Mouse (Mus musculus): ENCODE data around the gene Pigh.

Pigh gene

DNA sequence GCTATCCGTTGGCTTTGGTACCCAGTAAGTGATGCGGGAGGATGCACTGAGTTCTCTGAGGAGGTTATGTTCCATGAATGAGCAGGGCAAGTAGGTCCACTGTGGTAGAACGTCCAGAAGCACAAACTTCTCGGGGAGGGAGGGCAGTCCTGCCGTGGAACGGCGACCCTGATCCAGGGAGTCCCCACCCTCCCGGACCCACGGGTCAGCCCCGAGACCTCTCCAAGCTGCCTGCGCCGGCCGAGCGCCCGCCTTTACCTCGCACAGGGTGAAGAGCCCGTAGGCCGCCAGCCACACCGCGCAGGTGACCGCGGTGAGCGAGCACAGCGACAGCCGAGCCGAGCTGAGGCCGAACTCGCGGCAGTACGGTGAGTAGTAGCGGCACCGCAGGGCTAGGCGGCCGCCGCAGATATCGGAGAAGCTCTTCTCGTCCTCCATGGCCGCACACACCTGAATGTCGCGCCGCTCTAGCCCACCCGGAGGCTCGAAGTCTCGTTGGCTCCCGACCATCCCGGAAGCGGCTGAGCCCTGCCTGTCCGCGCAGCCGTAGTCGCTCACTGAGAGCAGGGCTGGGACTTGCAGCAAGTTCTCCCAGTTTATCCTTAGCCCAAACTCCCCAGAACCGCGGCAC, at the start of gene Pigh:
TSS of gene Pigh (minus strand) at position 470 of the 631 bp plus-strand sequence.
- peak; percentile 90 for DNase-seq

DNA sequence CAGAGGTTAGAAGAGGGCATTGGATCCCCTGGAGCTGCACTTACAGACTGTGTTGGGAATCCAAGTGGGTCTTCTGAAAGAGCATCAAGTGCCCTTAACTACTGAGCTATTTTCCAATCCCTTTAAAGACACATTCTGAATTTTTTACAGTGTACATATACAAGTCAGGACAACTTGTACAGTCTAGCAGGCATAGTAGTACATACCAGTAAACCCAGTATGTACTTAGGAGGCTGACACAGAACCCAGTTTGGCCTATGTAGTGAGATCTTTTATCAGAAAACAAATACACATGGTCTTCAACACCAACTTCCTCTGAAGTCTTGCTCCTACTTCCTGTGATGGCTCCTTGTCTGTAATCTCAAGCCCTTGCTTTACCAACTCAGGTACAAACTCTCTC, 49.5 kb upstream of the Pigh start:
- no peak for DNase-seq

DNA sequence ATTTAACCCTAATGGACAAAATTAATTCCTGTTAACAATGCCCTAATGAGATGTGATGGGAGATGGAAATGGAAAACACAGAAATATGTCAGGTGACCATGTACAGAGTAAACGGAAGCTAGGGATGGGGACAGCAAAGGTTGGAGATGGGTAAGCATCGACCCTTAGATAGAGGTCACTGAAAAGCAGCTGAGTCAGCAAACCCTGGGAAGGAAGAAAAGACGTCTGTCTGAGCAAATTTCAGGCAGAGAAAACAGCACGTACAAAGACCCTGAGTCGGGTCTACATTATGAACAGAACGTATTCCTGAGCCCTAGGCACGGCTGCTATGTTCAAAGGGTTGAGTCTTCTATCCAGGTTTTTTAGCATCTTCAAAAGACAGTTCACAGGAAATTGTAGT, 47.5 kb upstream of the Pigh start:
- DNase-seq = no peak

DNA sequence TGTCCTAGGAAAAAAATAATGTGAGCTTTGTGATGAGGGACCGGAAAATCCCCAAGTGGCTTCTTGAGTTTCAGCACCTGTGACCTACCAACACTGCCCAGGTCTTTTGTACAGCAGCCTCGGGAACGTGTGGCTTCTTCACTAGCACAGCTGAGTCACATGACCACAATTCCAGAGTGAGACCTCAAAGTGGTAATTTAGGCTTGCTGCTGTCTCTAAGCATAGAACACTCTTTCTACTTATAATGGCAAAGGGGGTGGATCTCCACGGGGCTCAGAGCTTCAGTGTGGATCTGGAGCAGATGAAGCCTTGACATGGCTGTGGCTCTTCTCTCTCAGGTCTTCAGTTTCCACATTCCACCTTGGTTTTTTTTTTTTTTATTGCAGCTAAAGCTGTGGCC, 45.7 kb upstream of the Pigh start:
- DNase-seq = no peak

DNA sequence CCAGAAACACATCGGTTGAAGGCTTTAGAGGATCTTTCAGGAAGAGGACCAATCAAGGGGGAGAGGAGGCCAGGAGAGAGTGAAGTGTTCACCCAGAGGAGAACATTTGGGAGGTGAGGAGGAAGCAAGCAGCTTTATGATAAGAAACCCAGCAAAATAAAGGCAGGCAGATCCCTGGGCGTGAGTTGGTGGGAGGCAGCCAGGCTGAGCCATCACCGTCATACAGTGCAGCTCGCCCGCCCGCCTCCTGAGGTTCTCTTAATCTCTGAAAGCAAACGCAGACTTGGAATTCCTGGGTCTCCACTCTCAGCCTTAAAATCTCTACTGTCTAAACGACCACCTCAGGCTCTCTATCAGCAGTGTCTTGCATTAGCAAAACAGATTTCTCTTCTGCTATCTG, 45.2 kb upstream of the Pigh start:
- DNase-seq = no peak

DNA sequence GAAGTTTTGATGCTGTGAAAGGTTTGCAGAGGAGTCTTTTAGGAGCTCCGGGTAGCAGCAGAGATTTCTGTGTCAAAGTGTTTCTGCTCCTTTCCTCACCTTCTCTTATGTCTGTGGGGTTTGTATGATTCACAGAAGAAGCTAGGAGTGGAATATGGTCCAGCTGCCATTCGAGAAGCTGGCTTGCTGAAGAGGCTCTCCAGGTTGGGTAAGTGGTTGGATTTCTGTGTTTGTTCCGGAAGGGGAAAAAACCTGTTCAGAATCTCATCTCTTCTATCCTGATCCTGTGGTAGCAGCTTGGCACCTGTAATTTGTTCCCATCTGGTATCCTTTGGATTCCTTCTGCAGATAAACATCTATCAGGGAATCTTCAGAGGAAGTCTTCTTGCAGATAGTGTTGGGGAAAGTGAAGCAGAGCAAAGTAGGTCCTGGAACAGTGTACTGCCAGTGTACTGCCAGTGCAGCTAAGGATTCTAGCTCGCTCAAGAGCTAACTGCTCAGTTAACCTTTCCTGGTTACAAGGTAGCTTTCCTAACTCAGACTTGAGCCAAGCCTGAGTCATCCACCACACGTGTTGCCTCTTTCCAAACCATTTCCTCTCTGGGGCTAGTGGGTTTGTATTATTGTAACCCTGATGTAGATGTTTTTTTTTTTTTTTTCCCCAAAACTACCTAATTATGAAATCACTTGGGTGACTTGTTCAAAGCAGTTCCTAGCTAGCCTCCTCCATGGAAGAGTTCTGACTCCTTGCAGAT, 42.4 kb upstream of the Pigh start:
- DNase-seq = no peak

DNA sequence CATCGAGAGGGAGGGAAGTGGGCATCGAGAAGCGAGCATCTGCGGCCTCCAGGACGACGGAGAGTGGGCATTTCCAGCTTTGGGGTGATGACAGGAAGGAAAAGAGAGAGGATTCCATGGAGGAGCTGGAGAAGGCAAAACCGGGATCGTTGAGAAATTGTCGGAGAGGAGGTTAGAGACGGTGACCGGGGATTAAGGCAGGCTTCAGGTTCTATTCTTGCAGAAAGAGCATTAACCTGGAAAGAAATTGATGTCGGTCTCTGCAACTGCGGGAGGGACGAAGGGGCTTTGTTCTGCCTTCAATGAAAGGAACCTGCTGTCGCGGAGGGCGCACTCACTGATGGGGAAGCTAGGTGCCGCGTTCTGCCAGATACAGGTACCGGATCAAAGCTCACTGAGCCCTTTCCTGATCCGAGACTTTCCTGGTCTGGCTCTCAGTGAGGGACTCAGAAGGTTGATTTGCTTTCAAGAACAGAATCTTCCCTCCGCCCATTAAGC, 41.8 kb upstream of the Pigh start:
- no peak for DNase-seq

DNA sequence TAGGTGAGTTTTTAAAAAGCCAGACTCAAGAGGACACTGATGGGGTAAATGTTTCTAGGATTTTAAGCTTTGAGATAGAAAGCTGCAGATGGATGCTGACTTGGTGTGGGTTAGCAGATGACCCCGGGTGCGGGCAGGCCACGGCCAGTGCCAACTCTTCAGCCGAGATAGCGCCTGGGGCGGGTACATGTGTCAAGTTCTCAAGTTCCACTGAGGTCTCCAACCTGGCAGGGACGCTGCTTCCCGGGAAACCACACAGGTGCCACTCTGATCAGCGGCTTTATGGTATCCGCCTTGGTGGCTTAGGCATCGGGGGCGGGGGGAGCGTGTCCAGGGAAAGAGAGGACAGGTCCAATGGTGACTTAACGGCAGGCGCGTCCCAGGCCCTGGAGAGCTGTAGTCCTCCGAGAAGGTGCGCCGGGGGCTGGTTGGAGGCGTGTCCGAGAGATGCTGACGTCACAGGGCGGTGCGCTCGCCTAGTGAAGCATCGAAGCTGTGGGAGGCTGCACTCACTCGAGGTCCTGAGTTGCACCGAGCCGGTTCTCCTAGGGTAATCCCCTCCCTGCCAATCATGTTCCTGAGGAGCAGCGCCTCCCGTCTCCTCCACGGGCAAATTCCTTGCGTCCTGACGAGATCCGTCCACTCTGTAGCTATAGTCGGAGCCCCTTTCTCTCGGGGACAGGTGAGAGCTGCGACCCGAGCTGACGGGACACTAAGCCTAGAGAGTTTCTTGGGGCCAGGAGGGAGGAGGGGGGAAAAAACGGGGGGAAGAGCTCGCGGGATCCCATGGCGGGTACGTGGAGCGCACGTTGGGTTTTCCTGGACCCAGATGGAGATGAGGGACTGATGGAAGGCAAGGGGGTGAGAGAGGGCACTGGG, 41.1 kb upstream of the Pigh start, which contains the start of gene Arg2:
TSS of gene Arg2 (plus strand) at position 479 of the 879 bp plus-strand sequence.
- DNase-seq = peak; percentile 67

DNA sequence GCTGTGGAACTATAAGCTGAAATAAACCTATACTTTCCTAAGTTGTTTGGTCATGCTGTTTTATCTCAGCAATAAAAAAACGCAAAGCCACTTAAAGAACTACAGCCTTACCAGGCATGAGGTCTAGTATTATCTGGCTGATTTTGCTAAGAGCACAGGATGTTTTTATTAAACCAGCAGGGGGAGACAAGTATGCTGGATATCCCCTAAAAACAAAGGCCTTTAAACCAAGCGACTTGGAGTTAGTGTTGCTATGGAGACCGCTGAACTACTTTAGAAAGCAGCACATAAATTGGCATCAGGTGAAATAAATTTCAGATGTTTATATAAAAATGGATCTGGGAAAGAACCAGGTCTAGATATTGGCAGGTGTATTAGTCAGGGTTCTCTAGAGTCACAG, 33.4 kb upstream of the Pigh start:
- DNase-seq = no peak

DNA sequence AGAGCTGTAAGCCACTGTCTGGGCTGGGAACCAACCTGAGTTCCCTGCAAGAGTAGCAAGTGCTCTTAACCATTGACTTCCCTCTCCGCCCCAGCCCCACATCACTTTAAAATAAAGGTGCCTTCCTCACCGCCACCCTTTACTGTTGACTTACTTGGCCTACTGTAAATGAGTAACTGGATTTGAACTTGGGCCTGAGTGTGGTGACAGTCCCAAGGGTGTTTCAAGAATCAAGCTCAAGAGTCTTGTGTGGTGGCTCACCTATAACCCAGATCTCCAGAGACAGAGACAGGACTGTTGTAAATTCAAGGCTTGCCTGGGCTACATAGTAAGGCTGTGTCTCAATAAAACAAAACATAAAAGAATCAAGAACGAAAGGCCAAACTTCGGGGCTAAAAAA, 29.5 kb upstream of the Pigh start:
- no peak for DNase-seq

DNA sequence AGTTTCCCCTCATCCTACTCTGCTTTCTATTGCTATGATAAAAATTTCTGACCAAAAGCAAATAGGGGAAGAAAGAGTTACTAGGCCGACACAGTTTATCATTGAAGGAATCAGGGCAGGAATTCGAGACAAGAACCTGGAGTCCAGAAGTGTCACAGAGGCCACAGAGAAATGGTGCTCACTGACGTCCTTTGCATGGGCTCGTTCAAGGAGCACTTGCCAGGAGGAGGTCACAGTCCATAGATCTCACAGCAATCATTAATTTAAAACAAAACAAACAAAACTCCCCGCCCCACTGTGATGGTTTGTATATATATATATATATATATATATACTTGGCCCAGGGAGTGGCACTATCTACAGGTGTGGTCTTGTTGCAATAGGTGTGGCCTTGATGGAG, 15.9 kb upstream of the Pigh start:
- no peak for DNase-seq

DNA sequence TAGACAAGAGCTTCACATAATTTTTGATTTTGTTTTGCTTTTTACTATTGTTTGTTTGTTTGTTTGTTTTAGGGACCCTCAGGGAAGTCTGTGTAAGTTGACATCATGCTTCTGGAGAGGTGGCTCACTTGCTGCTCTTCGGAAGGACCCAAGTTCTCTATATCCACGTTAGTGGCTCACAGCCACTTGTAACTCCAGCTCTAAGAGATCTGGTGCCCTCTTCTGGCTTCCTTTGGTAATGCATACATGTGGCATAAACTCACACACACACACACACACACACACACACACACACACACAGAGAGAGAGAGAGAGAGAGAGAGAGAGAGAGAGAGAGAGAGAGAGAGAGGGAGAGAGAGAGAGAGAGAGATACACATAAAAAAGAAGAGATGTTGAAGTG, 15.1 kb upstream of the Pigh start:
- DNase-seq = no peak

DNA sequence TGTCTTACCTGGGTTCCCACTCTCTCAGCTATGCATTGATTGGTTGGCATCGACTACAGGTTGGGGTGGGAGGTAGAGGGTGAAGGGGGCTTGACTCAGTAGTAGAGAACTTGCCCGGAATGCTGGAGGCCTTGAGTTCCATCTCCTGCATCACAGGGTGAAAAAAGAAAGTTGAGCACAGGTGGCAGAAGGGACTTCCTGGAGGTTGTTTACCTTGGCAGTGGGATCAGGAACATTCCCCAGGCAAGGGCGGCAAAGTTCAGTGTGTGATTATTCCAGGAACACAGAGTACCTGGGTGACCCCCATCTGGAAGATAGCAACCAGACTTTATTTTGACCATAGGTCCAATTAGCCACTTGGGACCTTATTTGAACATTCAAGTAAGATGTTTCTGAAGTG, 14.3 kb upstream of the Pigh start:
- DNase-seq = no peak

DNA sequence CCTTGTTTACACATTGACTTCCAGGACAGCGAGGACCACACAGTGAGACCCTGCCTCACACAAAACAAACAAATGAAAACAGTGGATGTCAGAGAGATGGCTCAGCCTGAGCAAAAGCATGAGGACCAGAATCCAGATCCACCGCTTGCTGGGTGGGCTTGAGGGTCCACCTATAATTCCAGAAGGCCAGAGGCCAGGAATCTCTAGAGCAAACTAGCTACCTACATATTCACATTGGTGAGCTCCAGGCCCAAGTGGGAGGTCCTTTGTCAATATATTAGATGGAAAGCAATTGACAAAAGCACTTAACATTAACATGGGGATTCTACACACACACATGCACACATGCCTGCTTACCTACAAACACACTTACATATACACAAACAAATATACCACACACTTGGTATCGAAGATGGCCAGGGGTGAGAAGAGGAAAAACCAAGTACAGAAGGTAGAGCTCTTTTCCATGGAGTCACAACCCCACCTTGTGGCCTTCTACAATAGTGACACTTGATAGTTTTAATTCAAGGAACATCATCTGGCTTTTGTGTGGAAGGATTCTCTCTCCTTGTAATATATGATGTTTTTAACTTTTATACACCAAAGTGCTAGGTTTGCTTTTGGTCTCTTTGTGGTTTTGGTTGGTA, 7.8 kb upstream of the Pigh start:
- DNase-seq = no peak

DNA sequence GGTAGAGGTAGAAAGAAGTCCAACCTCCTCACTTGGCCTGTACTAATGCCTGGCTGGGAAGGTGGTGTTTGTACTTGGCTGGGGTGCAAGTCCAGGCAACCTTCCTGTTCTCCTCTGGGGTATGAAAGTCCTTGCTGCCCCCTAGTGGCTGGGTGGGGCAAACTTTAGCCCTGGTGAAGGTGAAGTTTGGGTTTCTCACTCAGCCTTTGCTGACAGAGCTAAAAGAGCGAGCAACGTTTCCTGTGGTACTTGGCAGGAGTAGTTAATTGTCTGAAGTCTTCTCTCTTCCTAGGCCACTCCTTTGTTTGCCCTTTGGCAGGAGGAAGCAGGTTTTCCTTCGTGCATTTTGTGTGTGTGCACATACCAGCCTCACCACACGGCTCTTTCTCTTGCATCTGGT, 3.1 kb upstream of the Pigh start:
- peak; percentile 61 for DNase-seq

DNA sequence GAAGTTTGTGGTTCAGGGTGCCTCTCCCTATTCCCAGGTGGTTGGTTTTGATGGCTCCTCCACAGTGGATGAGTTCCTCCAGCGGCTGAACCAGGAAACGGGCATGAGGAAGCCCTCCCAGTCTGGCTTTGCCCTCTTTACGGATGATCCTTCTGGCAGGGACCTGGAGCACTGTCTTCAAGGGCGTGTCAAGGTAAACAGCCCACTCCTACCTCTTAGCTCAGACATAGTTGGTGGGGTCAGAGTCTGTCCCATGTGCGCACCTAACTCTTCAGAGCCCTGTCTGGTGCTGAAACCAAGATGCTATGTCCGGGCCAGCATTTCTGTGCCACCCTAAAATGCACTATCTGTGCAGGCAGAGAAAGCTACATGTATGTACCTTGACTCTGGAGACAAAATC, 16.1 kb downstream of the Pigh start:
- no peak for DNase-seq

DNA sequence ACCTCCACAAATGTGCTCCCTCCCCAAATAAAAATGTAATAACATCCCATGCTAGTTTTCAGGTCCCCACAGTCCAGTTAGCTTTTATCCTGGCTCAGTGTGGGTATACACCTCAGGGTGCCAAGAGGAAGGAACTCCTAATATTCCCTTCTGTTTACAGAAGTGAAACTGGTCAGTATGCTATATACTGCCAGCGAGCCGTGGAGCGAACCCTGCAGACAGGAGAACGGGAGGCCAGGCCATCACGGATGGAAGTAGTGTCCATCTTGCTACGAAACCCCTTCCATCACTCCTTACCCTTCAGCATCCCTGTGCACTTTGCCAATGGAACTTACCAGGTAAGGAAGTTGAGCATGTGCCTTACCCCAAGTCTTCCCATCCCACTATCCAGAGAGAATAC, 16.9 kb downstream of the Pigh start:
- no peak for DNase-seq

DNA sequence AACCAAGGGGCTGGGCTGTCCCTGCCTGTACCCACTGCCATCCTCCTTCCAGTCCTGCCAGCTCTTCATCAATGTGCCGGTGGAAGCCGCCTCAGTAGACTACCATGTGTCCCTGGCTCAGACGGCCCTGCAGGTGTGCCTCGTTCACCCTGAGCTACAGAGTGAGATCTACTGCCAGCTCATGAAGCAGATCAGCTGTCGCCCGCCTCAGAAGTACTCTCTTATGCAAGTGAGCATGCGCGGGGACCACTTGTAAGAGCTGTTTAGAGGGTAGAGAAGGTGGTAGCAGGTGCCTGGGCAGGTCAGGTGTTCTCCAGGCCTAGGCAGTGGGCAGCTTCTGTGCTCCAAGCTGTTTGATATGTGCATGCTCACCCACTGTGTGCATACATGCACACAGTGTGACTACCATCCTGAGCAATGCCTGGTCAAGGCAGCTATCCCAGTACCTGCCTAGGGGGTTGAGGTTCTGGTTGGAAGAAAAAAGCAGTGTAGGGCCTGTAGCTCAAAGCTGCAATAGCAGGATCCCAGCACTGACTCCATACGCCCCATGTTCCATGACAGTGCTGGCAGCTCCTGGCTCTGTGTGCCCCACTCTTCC, 18.6 kb downstream of the Pigh start:
- DNase-seq = no peak

DNA sequence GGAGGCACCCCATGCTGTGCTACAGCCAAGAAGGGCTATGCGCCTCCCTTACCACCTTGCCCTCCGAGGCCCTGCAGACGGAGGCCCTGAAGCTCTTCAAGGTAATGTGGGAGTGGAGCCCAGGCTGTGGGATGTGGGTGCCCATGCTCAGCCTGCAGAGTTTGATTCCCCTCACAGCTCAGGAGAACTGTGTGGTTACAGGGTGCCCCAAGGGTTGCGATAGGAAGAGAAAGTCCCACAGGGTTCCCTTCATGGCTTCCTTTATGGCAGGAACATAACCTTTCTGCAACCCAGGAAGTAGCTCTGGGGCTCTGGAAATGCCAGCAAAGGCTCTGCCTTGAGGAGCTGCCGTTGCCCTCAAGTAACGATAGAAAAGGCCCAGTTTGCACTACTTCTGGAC, 19.5 kb downstream of the Pigh start:
- DNase-seq = no peak

DNA sequence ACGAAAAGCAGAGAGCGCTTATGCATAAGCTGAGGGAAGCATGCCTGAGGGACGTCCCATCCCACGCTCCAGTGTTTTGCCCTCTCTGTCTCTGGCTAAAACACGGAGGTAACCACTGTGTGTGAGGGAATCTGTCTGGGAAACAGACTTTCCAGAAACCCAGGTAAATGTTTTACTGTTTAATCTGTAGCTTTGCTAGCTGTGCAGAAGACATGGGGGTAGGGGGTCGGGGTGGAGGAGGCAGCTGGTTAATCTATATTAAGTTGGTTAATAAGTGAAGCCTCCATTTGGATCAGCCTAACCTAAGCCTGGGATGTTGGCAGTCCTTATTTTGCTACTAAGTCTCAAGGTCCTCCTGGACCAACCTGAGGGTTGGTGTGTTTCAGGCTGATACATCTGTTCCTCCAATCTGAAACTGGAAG, 20.3 kb downstream of the Pigh start:
- no peak for DNase-seq

DNA sequence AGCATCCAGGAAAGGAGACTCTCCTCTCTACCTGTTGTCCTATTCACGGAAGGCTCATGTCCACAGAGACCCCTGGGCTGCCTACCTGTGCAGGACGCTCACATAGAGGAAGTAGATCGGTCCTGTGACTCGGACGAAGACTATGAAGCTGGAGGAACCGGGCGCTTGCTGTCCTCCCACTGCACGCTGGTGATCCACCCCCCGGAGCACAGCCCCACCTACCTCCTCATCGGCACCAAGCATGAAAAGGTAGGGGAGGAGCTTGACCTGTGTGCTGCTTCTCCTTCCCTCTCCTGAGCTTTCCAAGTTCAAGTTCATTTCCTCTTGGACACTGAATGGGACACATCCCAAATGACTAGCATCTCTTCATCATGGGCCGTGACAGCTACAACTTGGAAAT, 21.1 kb downstream of the Pigh start:
- no peak for DNase-seq

DNA sequence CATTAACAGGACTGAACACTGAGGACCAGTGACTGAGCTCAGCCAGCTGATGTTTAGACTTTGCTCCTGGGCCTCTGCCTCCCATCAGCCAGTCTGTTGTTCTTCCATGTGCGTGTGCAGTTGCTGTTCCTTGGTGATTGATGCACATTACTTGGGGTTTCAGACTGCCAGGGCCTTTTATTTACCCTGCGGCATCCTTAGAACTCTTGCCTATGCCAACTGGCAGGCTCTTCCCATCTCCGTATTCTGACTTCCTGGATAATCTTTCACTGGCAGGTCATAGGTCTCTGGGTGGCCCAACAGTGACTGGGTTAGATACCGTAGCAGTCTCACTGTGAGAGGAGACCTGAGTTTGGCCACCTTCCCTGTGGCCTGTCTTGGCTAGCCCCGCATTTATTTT, 21.9 kb downstream of the Pigh start:
- DNase-seq = no peak

DNA sequence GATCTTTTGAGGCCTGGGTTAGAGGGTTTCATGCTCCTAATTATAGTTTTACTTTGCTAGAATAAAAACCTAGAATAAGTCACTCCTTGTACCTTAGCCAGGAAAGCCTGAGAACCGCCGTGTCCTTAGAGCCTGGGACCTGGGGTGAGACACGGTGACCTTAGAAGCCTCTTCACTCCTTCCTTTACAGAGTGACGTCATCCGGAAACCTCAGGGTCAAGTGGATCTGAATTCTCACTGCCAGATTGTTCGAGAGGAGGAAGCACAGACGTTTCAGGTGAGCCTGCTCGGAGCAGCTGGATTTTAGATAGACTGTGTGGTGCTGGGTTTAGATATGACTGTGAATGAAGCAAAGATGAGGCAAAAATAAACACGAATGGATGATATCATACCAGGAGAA, 23.0 kb downstream of the Pigh start:
- no peak for DNase-seq

Data from liver (tissue).